Mouse (Mus musculus) intestine, postnatal 0 days (tissue): ENCODE measurements at regions not wholly inside any gene's neighbourhood (a gene's known extent, or its start where the extent isn't known, plus 50 kb on each side); places are given as distances from the start of the nearest gene placed in this dataset.

Source experiments
- ATAC-seq: fragments of 200-750 bp; cut with Nextera tagmentation; 2 replicates; pipeline ENCODE4 v1.8.0; 2017; ENCODE audit warnings: mild to moderate bottlenecking, moderate TSS enrichment, moderate library complexity
- H3K27ac ChIP-seq: fragments of 300-500 bp; sonication (generic); 2 replicates; pipeline ENCODE4 v1.5.1; 2014; ENCODE audit warnings: mild to moderate bottlenecking, low read depth, low read length, moderate library complexity
- H3K27me3 ChIP-seq: fragments of 300-500 bp; sonication (generic); replicated peaks from 2 replicates; pipeline ENCODE4 v1.6.1; 2014; ENCODE audit warnings: low read length, mixed read lengths; ENCODE audit not compliant: control insufficient read depth, insufficient read depth
- H3K36me3 ChIP-seq: fragments of 300-500 bp; sonication (generic); 2 replicates; pipeline ENCODE4 v1.6.1; 2014; ENCODE audit warnings: mild to moderate bottlenecking, moderate library complexity; ENCODE audit not compliant: control insufficient read depth, insufficient read depth
- H3K4me1 ChIP-seq: fragments of 300-500 bp; sonication (generic); replicated peaks from 2 replicates; pipeline ENCODE4 v1.6.1; 2014; ENCODE audit warnings: antibody characterized with exemption, low read length, mixed read lengths; ENCODE audit not compliant: control insufficient read depth, insufficient read depth
- H3K4me2 ChIP-seq: fragments of 300-500 bp; sonication (generic); replicated peaks from 2 replicates; pipeline ENCODE4 v1.6.1; 2014; ENCODE audit warnings: low read depth, mild to moderate bottlenecking, moderate library complexity
- H3K4me3 ChIP-seq: fragments of 300-500 bp; sonication (generic); 2 replicates; pipeline ENCODE4 v1.5.1; 2014; ENCODE audit warnings: low read depth, low read length
- H3K9ac ChIP-seq: fragments of 300-500 bp; sonication (generic); 2 replicates; pipeline ENCODE4 v1.6.1; 2014; ENCODE audit warnings: mild to moderate bottlenecking, low read depth, low read length
- H3K9me3 ChIP-seq: fragments of 300-500 bp; sonication (generic); 2 replicates; pipeline ENCODE4 v1.6.1; 2016; ENCODE audit warnings: mixed run types; ENCODE audit not compliant: control insufficient read depth
- CTCF ChIP-seq: sonication (generic); IDR thresholded peaks from 2 replicates; pipeline ENCODE4 v1.5.1; 2016; ENCODE audit warnings: low read depth, mild to moderate bottlenecking, control low read depth, antibody characterized with exemption, moderate library complexity
- WGBS: fragments of 180-500 bp; shearing (Covaris S2); extraction: QIAGEN DNeasy Blood & Tissue Kit; methylation state at CpG from one replicate; pipeline ENCODE4 v1.1.7; 2014; 5-methylcytosine and 5-hydroxymethylcytosine counted together

- no peaks in the 10 kb centered on the region for H3K27me3 ChIP-seq
- H3K9ac ChIP-seq: no peak overlapping the region
- no peak overlapping the region for H3K4me3 ChIP-seq
- no peaks in the 10 kb centered on the region for H3K36me3 ChIP-seq
- no peaks in the 10 kb centered on the region for H3K9me3 ChIP-seq
- H3K27ac ChIP-seq: no peak overlapping the region
- no peaks in the 10 kb centered on the region for H3K4me1 ChIP-seq
- ATAC-seq: no peak
- no peak for TF ChIP-seq CTCF
- WGBS: 77% methylated on average over 2 of the region's 2 CpGs
- H3K4me2 ChIP-seq: no peak overlapping the region
Measured at GRCm38 (mm10) chr8:36358998-36359397, 593.4 kb downstream of the Gm19410 start.

DNA sequence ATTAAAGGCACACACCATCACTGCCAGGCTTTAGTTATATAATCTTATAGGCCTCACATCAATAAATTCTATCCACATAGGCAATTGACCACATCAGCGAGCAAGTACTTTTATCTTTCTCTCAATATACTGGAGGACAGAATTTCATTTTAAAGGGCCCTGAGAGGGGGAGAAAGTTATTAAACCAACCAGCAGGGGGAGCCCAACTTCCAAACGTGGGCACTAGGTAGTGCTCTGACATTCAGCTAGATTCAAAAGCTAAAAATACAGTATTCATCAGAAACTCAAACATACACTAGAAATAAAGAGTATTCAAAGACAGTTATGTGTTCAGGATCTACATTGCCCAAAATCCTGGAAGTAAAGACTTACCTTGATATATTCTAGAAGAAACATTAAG, 595.7 kb downstream of the Gm19410 start:
- Histone ChIP-seq H3K4me3 (no peak overlapping the region), H3K27me3 (no peaks in the 10 kb centered on the region), H3K36me3 (no peaks in the 10 kb centered on the region), H3K9me3 (no peaks in the 10 kb centered on the region), H3K4me2 (no peak overlapping the region), H3K9ac (no peak overlapping the region), H3K4me1 (no peaks in the 10 kb centered on the region), H3K27ac (no peak overlapping the region)
- 4% methylated on average over 2 of the region's 2 CpGs for WGBS
- TF ChIP-seq CTCF: peak; percentile 83
- ATAC-seq: no peak

DNA sequence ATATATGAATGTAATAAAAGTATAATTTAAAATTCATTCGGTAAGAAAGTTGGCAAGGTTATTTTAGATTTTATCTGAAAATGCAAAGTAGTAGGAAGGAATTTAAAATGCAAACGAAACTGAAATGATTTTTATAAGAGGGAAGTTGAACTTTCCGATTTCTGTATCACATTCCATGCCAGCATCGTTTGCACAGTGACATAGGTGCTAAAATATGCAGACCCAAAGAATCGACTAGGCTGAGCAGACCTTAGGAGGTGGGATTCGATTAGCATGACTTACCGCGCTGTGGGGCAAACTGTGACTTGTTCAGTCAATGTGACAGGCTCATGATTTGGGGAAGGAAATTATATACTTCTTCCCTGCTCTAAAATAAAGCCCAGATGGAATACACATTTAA, 596.2 kb downstream of the Gm19410 start:
- H3K4me1 ChIP-seq: no peaks in the 10 kb centered on the region
- 46% methylated on average over 8 of the region's 8 CpGs for WGBS
- H3K27me3 ChIP-seq: no peaks in the 10 kb centered on the region
- H3K9ac ChIP-seq: no peak overlapping the region
- H3K27ac ChIP-seq: no peak overlapping the region
- no peaks in the 10 kb centered on the region for H3K36me3 ChIP-seq
- ATAC-seq: no peak
- no peak for TF ChIP-seq CTCF
- no peak overlapping the region for H3K4me2 ChIP-seq
- no peaks in the 10 kb centered on the region for H3K9me3 ChIP-seq
- no peak overlapping the region for H3K4me3 ChIP-seq

- no peak for TF ChIP-seq CTCF
- no peak overlapping the region for H3K4me2 ChIP-seq
- no peaks in the 10 kb centered on the region for H3K4me1 ChIP-seq
Measured at GRCm38 (mm10) chr8:36363291-36363690, 597.7 kb downstream of the Gm19410 start.

DNA sequence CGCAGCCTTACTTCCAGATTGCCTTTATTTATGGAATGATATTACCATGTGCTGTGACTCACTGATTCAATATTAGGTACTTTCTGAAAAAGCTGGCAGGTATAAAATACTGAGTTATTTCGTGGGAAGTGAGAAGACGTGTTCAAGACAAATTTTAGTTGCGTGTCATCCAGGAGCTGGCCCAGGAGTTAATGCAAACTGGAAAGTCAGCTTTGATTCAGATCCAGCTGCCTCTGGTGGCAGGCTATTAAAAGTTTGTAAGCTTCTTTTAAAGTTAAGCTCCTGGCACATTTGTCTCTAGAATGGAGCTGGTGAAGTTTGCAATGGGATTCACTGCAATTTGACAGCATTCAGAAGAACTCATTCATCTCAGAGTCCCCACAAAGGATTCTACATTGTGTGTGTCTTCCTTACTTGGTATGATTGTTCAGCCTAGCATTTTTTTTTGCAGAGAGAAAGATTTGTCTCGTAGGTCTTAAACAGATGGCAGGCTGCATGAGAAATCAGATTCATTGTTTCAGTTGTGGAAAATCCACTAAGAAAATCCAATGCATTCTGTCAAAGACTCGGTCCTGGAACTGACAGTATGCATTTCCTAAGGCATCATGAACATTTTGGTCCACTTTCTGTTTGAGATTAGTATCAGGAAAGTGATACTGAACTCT, 599.1 kb downstream of the Gm19410 start:
- Histone ChIP-seq H3K9ac (no peak overlapping the region), H3K4me2 (no peak overlapping the region), H3K4me3 (no peak overlapping the region), H3K27ac (no peak overlapping the region), H3K27me3 (no peaks in the 10 kb centered on the region), H3K4me1 (no peaks in the 10 kb centered on the region), H3K36me3 (no peaks in the 10 kb centered on the region), H3K9me3 (no peaks in the 10 kb centered on the region)
- no peak for ATAC-seq
- no peak for TF ChIP-seq CTCF
- WGBS: 73% methylated on average over 6 of the region's 6 CpGs

More at GRCm38 (mm10) chr8:36363291-36363690, 597.7 kb downstream of the Gm19410 start:
- no peaks in the 10 kb centered on the region for H3K36me3 ChIP-seq
- no peaks in the 10 kb centered on the region for H3K9me3 ChIP-seq
- no peak for ATAC-seq
- whole genome bisulfite sequencing: 65% methylated on average over 9 of the region's 9 CpGs
- H3K27ac ChIP-seq: no peak overlapping the region
- no peaks in the 10 kb centered on the region for H3K27me3 ChIP-seq
- H3K4me3 ChIP-seq: no peak overlapping the region
- H3K9ac ChIP-seq: no peak overlapping the region

DNA sequence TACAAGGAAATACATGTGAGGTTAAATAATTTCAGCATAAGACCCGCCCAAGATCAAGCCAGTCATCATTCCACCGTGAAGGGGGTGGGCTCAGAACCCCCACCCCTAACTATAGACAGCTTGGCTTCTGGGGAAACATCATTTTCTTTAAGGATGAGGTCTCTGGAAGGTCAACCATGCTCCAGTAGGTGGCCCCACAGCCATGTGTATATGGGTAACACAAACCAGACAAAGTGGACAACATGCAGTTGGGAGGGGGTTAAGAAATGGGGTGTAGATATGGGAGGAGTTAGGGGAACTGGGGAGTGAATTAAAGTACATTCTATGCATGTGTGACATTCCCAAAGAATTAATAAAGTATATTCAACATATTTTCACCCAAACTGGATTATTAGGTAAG, 600.4 kb downstream of the Gm19410 start:
- Histone ChIP-seq H3K4me3 (no peak overlapping the region), H3K4me1 (no peaks in the 10 kb centered on the region), H3K36me3 (no peaks in the 10 kb centered on the region), H3K27ac (no peak overlapping the region), H3K9ac (no peak overlapping the region), H3K4me2 (no peak overlapping the region), H3K9me3 (no peaks in the 10 kb centered on the region), H3K27me3 (no peaks in the 10 kb centered on the region)
- ATAC-seq: no peak
- peak; percentile 53 for TF ChIP-seq CTCF
- 60% methylated on average over 2 of the region's 2 CpGs for WGBS
